Mouse (Mus musculus) testis, adult 2 months (tissue): ENCODE measurements around the gene Cpa2.

ENCODE experiments used
- CTCF ChIP-seq: fragments of 200-500 bp; IDR thresholded peaks from 2 replicates; pipeline ENCODE4 v1.5.1; 2012; ENCODE audit warnings: low read depth, mild to moderate bottlenecking, inconsistent platforms, low read length, moderate library complexity; ENCODE audit not compliant: control insufficient read depth, insufficient read depth, insufficient replicate concordance
- POLR2A ChIP-seq: fragments of 200-500 bp; IDR thresholded peaks from 2 replicates; pipeline ENCODE4 v1.6.1; 2012; ENCODE audit warnings: low read depth, mild to moderate bottlenecking, inconsistent platforms, low read length, moderate library complexity; ENCODE audit not compliant: control insufficient read depth

DNA sequence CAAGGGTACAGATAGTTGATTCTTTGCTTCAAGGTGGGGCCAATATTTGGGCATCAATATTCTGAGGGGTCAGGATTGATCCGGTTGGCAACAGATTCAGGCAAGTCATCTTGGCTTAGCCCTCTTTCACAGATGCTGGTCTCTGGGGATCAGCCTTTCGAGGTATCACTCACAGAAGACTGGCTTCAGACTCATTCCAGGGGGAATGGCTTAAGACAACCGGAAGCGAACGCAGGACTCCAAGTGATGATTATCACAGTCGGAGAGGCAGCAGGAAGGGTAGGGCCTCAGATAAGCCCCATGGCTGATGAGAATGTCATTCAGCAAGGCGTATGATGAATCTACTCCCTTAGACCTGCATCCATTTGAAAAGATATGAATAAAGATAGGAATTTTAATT lies 53.0 kb downstream of the Cpa2 start:
- TF ChIP-seq CTCF = no peak
- TF ChIP-seq POLR2A = no peak
